Mouse (Mus musculus): Measurements from ENCODE around the gene Tspan10. TPM values are rescaled to one million over a fixed set of nuclear protein-coding genes. Genes with fewer than 3 reads are reported as not detected.

Gene Tspan10
- polyA plus RNA-seq, 1 experiment from 2014 or later, result not detected

- TF ChIP-seq CTCF (IDR thresholded peaks at IDR 0.05) (peak; percentile 51), EP300 (IDR thresholded peaks at IDR 0.05) (no peak)
- Histone ChIP-seq H3K36me3 (ENCODE audit: insufficient read depth, low read length) (peaks cover 3% of the 10 kb centered on the region; the same call in 1 of the 2 replicates), H3K4me2 (replicated peaks; ENCODE audit: low read depth, low read length) (peak overlapping the region; percentile 89), H3K9ac (replicated peaks; ENCODE audit: low read depth) (peak overlapping the region; percentile 84), H3K4me3 (ENCODE audit: low read depth, low read length) (peak overlapping the region; percentile 88), H3K27me3 (replicated peaks; ENCODE audit: insufficient read depth, low read length) (no peaks in the 10 kb centered on the region), H3K4me1 (ENCODE audit: insufficient read depth, low read depth, low read length) (peaks cover 5% of the 10 kb centered on the region; the same call in 1 of the 2 replicates), H3K27ac (ENCODE audit: low read length) (no peak overlapping the region; the same call in 1 of the 2 replicates), H3K9me3 (ENCODE audit: low read length) (no peaks in the 10 kb centered on the region)
- DNase-seq (ENCODE audit: low spot score) (peak; percentile 17), ATAC-seq (no peak)
- WGBS, result 59% methylated on average over 6 of the region's 6 CpGs
Observed at GRCm38 (mm10) chr11:120458847-120459597, 16.6 kb downstream of the Tspan10 start.

- peaks cover 11% of the 10 kb centered on the region; the same call in 1 of the 2 replicates for H3K4me1 ChIP-seq (ENCODE audit: insufficient read depth, low read depth, low read length)
- no peaks in the 10 kb centered on the region for H3K27me3 ChIP-seq (replicated peaks; ENCODE audit: insufficient read depth, low read length)
- no peak overlapping the region for H3K9ac ChIP-seq (replicated peaks; ENCODE audit: low read depth)
- H3K27ac ChIP-seq (ENCODE audit: low read length), result no peak overlapping the region
- DNase-seq (ENCODE audit: low spot score) (no peak), ATAC-seq (no peak)
- H3K4me2 ChIP-seq (replicated peaks; ENCODE audit: low read depth, low read length), result no peak overlapping the region
- H3K9me3 ChIP-seq (ENCODE audit: low read length), result no peaks in the 10 kb centered on the region
- H3K36me3 ChIP-seq (ENCODE audit: insufficient read depth, low read length), result peaks cover 4% of the 10 kb centered on the region; the same call in 1 of the 2 replicates
- 78% methylated on average over 2 of the region's 2 CpGs for WGBS
- TF ChIP-seq EP300 (IDR thresholded peaks at IDR 0.05) (no peak), CTCF (IDR thresholded peaks at IDR 0.05) (no peak)
- no peak overlapping the region for H3K4me3 ChIP-seq (ENCODE audit: low read depth, low read length)
Observed at GRCm38 (mm10) chr11:120463536-120463935, 21.1 kb downstream of the Tspan10 start.

GRCm38 (mm10) chr11:120464365-120464764 is 21.9 kb downstream of the Tspan10 start:
- 0 out of 2 replicates have a peak, but pooled peaks cover 8% of the 10 kb centered on the region for H3K4me1 ChIP-seq (ENCODE audit: insufficient read depth, low read depth, low read length)
- H3K36me3 ChIP-seq (ENCODE audit: insufficient read depth, low read length), result peaks cover 4% of the 10 kb centered on the region; the same call in 1 of the 2 replicates
- TF ChIP-seq EP300 (IDR thresholded peaks at IDR 0.05) (no peak), CTCF (IDR thresholded peaks at IDR 0.05) (no peak)
- no peaks in the 10 kb centered on the region for H3K27me3 ChIP-seq (replicated peaks; ENCODE audit: insufficient read depth, low read length)
- no peak overlapping the region for H3K4me3 ChIP-seq (ENCODE audit: low read depth, low read length)
- DNase-seq (ENCODE audit: low spot score) (no peak), ATAC-seq (no peak)
- H3K27ac ChIP-seq (ENCODE audit: low read length), result no peak overlapping the region
- no peak overlapping the region for H3K4me2 ChIP-seq (replicated peaks; ENCODE audit: low read depth, low read length)
- no peak overlapping the region for H3K9ac ChIP-seq (replicated peaks; ENCODE audit: low read depth)
- 89% methylated on average over 5 of the region's 5 CpGs for WGBS
- no peaks in the 10 kb centered on the region for H3K9me3 ChIP-seq (ENCODE audit: low read length)

GRCm38 (mm10) chr11:120465521-120465920 is 23.1 kb downstream of the Tspan10 start:
- TF ChIP-seq EP300 (IDR thresholded peaks at IDR 0.05), result no peak
- TF ChIP-seq CTCF (IDR thresholded peaks at IDR 0.05), result no peak
- ATAC-seq (no peak), DNase-seq (ENCODE audit: low spot score) (no peak)
- no peaks in the 10 kb centered on the region for H3K9me3 ChIP-seq (ENCODE audit: low read length)
- 78% methylated on average over 4 of the region's 4 CpGs for WGBS
- 0 out of 2 replicates have a peak, but pooled peaks cover 8% of the 10 kb centered on the region for H3K4me1 ChIP-seq (ENCODE audit: insufficient read depth, low read depth, low read length)
- no peak overlapping the region for H3K4me3 ChIP-seq (ENCODE audit: low read depth, low read length)
- H3K4me2 ChIP-seq (replicated peaks; ENCODE audit: low read depth, low read length), result no peak overlapping the region
- H3K36me3 ChIP-seq (ENCODE audit: insufficient read depth, low read length), result peaks cover 9% of the 10 kb centered on the region
- no peak overlapping the region for H3K9ac ChIP-seq (replicated peaks; ENCODE audit: low read depth)
- H3K27me3 ChIP-seq (replicated peaks; ENCODE audit: insufficient read depth, low read length), result no peaks in the 10 kb centered on the region
- H3K27ac ChIP-seq (ENCODE audit: low read length), result no peak overlapping the region

GRCm38 (mm10) chr11:120467051-120467735 is 24.7 kb downstream of the Tspan10 start, which contains the start of gene Arl16:
Arl16 (minus strand) TSS chr11:120467607.
- under 1% methylated on average over 44 of the region's 54 CpGs for WGBS
- TF ChIP-seq EP300 (IDR thresholded peaks at IDR 0.05), result no peak
- TF ChIP-seq CTCF (IDR thresholded peaks at IDR 0.05), result no peak

GRCm38 (mm10) chr11:120467736-120468092 is 25.3 kb downstream of the Tspan10 start:
- peak overlapping the region; percentile 88 for H3K4me2 ChIP-seq (replicated peaks; ENCODE audit: low read depth, low read length)
- 1% methylated on average over 32 of the region's 33 CpGs for WGBS
- H3K9me3 ChIP-seq (ENCODE audit: low read length), result no peaks in the 10 kb centered on the region
- H3K4me3 ChIP-seq (ENCODE audit: low read depth, low read length), result peak overlapping the region; percentile 82
- H3K27me3 ChIP-seq (replicated peaks; ENCODE audit: insufficient read depth, low read length), result no peaks in the 10 kb centered on the region
- 0 out of 2 replicates have a peak, but pooled peaks cover 8% of the 10 kb centered on the region for H3K4me1 ChIP-seq (ENCODE audit: insufficient read depth, low read depth, low read length)
- H3K27ac ChIP-seq (ENCODE audit: low read length), result no peak overlapping the region
- no peak for TF ChIP-seq CTCF (IDR thresholded peaks at IDR 0.05)
- TF ChIP-seq EP300 (IDR thresholded peaks at IDR 0.05), result no peak
- H3K9ac ChIP-seq (replicated peaks; ENCODE audit: low read depth), result peak overlapping the region; percentile 74
- no peak for DNase-seq (ENCODE audit: low spot score)
- no peak for ATAC-seq
- peaks cover 31% of the 10 kb centered on the region for H3K36me3 ChIP-seq (ENCODE audit: insufficient read depth, low read length)

More at GRCm38 (mm10) chr11:120467051-120467735, 24.7 kb downstream of the Tspan10 start, which contains the start of gene Arl16:
- peak within 1 kb of the TSS; percentile 74 for H3K9ac ChIP-seq (replicated peaks; ENCODE audit: low read depth)
- no peaks in the 10 kb centered on the region for H3K27me3 ChIP-seq (replicated peaks; ENCODE audit: insufficient read depth, low read length)
- H3K36me3 ChIP-seq (ENCODE audit: insufficient read depth, low read length), result peaks cover 25% of the 10 kb centered on the region
- H3K4me3 ChIP-seq (ENCODE audit: low read depth, low read length), result peak within 1 kb of the TSS; percentile 82
- H3K27ac ChIP-seq (ENCODE audit: low read length), result 0 out of 2 replicates have a peak within 1 kb of the TSS, but pooled peaks have one; percentile 33
- H3K4me2 ChIP-seq (replicated peaks; ENCODE audit: low read depth, low read length), result peak within 1 kb of the TSS; percentile 88
- H3K4me1 ChIP-seq (ENCODE audit: insufficient read depth, low read depth, low read length), result 0 out of 2 replicates have a peak, but pooled peaks cover 8% of the 10 kb centered on the region
- peak; percentile 100 for ATAC-seq
- DNase-seq (ENCODE audit: low spot score), result peak; percentile 98
- no peaks in the 10 kb centered on the region for H3K9me3 ChIP-seq (ENCODE audit: low read length)
